Mouse (Mus musculus): ENCODE measurements around the gene Zfhx3. TPM values are rescaled to one million over a fixed set of nuclear protein-coding genes. Genes with fewer than 3 reads are reported as not detected.

Zfhx3 gene
- polyA plus RNA-seq, 1 experiment from 2014 or later: 8.2 TPM

- Histone ChIP-seq H3K4me1 (ENCODE audit: insufficient read depth, low read depth, low read length) (no peaks in the 10 kb centered on the region), H3K27me3 (replicated peaks; ENCODE audit: insufficient read depth, low read length) (no peaks in the 10 kb centered on the region), H3K9ac (replicated peaks; ENCODE audit: low read depth) (no peak overlapping the region), H3K9me3 (ENCODE audit: low read length) (no peaks in the 10 kb centered on the region), H3K36me3 (ENCODE audit: insufficient read depth, low read length) (no peaks in the 10 kb centered on the region), H3K27ac (ENCODE audit: low read length) (no peak overlapping the region), H3K4me2 (replicated peaks; ENCODE audit: low read depth, low read length) (no peak overlapping the region), H3K4me3 (ENCODE audit: low read depth, low read length) (no peak overlapping the region)
- no peak for ATAC-seq
- 74% methylated on average over 9 of the region's 9 CpGs for WGBS
- no peak for DNase-seq (ENCODE audit: low spot score)
- TF ChIP-seq CTCF (IDR thresholded peaks at IDR 0.05) (no peak), EP300 (IDR thresholded peaks at IDR 0.05) (no peak)
Measured at GRCm38 (mm10) chr8:108300964-108301615, 358.6 kb downstream of the Zfhx3 start.

GRCm38 (mm10) chr8:108301654-108302053 lies 359.2 kb downstream of the Zfhx3 start:
- Histone ChIP-seq H3K4me3 (ENCODE audit: low read depth, low read length) (no peak overlapping the region), H3K27me3 (replicated peaks; ENCODE audit: insufficient read depth, low read length) (no peaks in the 10 kb centered on the region), H3K27ac (ENCODE audit: low read length) (no peak overlapping the region), H3K9me3 (ENCODE audit: low read length) (no peaks in the 10 kb centered on the region), H3K36me3 (ENCODE audit: insufficient read depth, low read length) (no peaks in the 10 kb centered on the region), H3K4me1 (ENCODE audit: insufficient read depth, low read depth, low read length) (no peaks in the 10 kb centered on the region), H3K4me2 (replicated peaks; ENCODE audit: low read depth, low read length) (no peak overlapping the region), H3K9ac (replicated peaks; ENCODE audit: low read depth) (no peak overlapping the region)
- no peak for ATAC-seq
- TF ChIP-seq CTCF (IDR thresholded peaks at IDR 0.05) (no peak), EP300 (IDR thresholded peaks at IDR 0.05) (no peak)
- 87% methylated on average over 12 of the region's 12 CpGs for WGBS
- no peak for DNase-seq (ENCODE audit: low spot score)

- no peaks in the 10 kb centered on the region for H3K4me1 ChIP-seq (ENCODE audit: insufficient read depth, low read depth, low read length)
- H3K27ac ChIP-seq (ENCODE audit: low read length): no peak overlapping the region
- no peak for TF ChIP-seq EP300 (IDR thresholded peaks at IDR 0.05)
- TF ChIP-seq CTCF (IDR thresholded peaks at IDR 0.05): no peak
- no peaks in the 10 kb centered on the region for H3K27me3 ChIP-seq (replicated peaks; ENCODE audit: insufficient read depth, low read length)
- no peak overlapping the region for H3K9ac ChIP-seq (replicated peaks; ENCODE audit: low read depth)
- DNase-seq (ENCODE audit: low spot score) (no peak), ATAC-seq (no peak)
- H3K9me3 ChIP-seq (ENCODE audit: low read length): no peaks in the 10 kb centered on the region
- 39% methylated on average over 3 of the region's 3 CpGs for WGBS
- H3K4me3 ChIP-seq (ENCODE audit: low read depth, low read length): no peak overlapping the region
- H3K36me3 ChIP-seq (ENCODE audit: insufficient read depth, low read length): no peaks in the 10 kb centered on the region
- H3K4me2 ChIP-seq (replicated peaks; ENCODE audit: low read depth, low read length): no peak overlapping the region
Measured at GRCm38 (mm10) chr8:108305368-108305767, 362.9 kb downstream of the Zfhx3 start.

- H3K27ac ChIP-seq (ENCODE audit: low read length): no peak overlapping the region
- H3K9me3 ChIP-seq (ENCODE audit: low read length): no peaks in the 10 kb centered on the region
- TF ChIP-seq EP300 (IDR thresholded peaks at IDR 0.05) (no peak), CTCF (IDR thresholded peaks at IDR 0.05) (no peak)
- ATAC-seq: no peak
- no peaks in the 10 kb centered on the region for H3K4me1 ChIP-seq (ENCODE audit: insufficient read depth, low read depth, low read length)
- no peak overlapping the region for H3K4me3 ChIP-seq (ENCODE audit: low read depth, low read length)
- H3K27me3 ChIP-seq (replicated peaks; ENCODE audit: insufficient read depth, low read length): no peaks in the 10 kb centered on the region
- H3K36me3 ChIP-seq (ENCODE audit: insufficient read depth, low read length): no peaks in the 10 kb centered on the region
- H3K9ac ChIP-seq (replicated peaks; ENCODE audit: low read depth): no peak overlapping the region
- no peak overlapping the region for H3K4me2 ChIP-seq (replicated peaks; ENCODE audit: low read depth, low read length)
- DNase-seq (ENCODE audit: low spot score): no peak
- 64% methylated on average over 14 of the region's 14 CpGs for WGBS
Measured at GRCm38 (mm10) chr8:108309525-108310246, 367.2 kb downstream of the Zfhx3 start.

GRCm38 (mm10) chr8:108315046-108315445 lies 372.6 kb downstream of the Zfhx3 start:
- TF ChIP-seq EP300 (IDR thresholded peaks at IDR 0.05) (no peak), CTCF (IDR thresholded peaks at IDR 0.05) (no peak)
- 50% methylated on average over 8 of the region's 8 CpGs for WGBS

GRCm38 (mm10) chr8:108317532-108318093 lies 375.2 kb downstream of the Zfhx3 start:
- Histone ChIP-seq H3K4me2 (replicated peaks; ENCODE audit: low read depth, low read length) (no peak overlapping the region), H3K9me3 (ENCODE audit: low read length) (no peaks in the 10 kb centered on the region), H3K4me3 (ENCODE audit: low read depth, low read length) (no peak overlapping the region), H3K4me1 (ENCODE audit: insufficient read depth, low read depth, low read length) (no peaks in the 10 kb centered on the region), H3K9ac (replicated peaks; ENCODE audit: low read depth) (no peak overlapping the region), H3K36me3 (ENCODE audit: insufficient read depth, low read length) (no peaks in the 10 kb centered on the region), H3K27me3 (replicated peaks; ENCODE audit: insufficient read depth, low read length) (no peaks in the 10 kb centered on the region), H3K27ac (ENCODE audit: low read length) (no peak overlapping the region)
- TF ChIP-seq CTCF (IDR thresholded peaks at IDR 0.05) (no peak), EP300 (IDR thresholded peaks at IDR 0.05) (no peak)
- DNase-seq (ENCODE audit: low spot score): no peak
- no peak for ATAC-seq
- WGBS: 75% methylated on average over 4 of the region's 4 CpGs

More at GRCm38 (mm10) chr8:108315046-108315445, 372.6 kb downstream of the Zfhx3 start:
- H3K36me3 ChIP-seq (ENCODE audit: insufficient read depth, low read length): no peaks in the 10 kb centered on the region
- H3K9me3 ChIP-seq (ENCODE audit: low read length): no peaks in the 10 kb centered on the region
- DNase-seq (ENCODE audit: low spot score) (no peak), ATAC-seq (no peak)
- H3K4me1 ChIP-seq (ENCODE audit: insufficient read depth, low read depth, low read length): no peaks in the 10 kb centered on the region
- no peak overlapping the region for H3K9ac ChIP-seq (replicated peaks; ENCODE audit: low read depth)
- H3K27me3 ChIP-seq (replicated peaks; ENCODE audit: insufficient read depth, low read length): no peaks in the 10 kb centered on the region
- no peak overlapping the region for H3K4me2 ChIP-seq (replicated peaks; ENCODE audit: low read depth, low read length)
- no peak overlapping the region for H3K27ac ChIP-seq (ENCODE audit: low read length)
- no peak overlapping the region for H3K4me3 ChIP-seq (ENCODE audit: low read depth, low read length)
